Mouse (Mus musculus): ENCODE data around the gene Ispd. TPM values are rescaled to one million over a fixed set of nuclear protein-coding genes. Genes with fewer than 3 reads are reported as not detected.

Gene Ispd
- total RNA-seq, 2 experiments from 2014 or later, result 3.4 to 3.8 TPM

DNA sequence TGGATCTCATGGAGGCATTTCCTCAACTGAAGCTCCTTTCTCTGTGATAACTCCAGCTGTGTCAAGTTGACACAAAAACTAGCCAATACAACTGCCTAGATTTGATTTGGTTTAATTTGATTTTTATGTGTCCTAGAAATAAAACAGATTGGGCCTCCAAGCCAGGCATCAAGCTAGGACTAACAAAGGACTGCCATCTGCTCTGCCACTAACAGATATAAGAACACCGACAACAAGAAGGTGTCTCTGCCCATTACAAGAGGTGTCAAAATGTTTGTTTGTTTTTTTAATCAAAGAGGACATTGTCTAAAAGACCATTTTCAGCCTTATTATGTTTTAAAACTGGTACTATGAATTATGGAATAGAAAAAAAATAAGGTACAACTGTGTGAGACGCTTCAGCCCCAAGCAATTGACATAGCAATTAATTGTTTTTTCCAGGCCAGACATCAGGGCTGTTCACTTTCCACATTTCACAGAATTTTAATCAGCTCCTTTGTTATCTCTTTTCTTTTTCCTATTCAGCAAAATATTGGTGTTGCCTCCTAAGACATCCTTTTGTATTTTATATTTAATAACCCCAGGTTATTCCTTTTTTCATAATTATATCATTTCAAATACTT lies 299.7 kb downstream of the Ispd start:
- no peak for DNase-seq
- intact Hi-C loops (cut with DNase I), result no loop called here

DNA sequence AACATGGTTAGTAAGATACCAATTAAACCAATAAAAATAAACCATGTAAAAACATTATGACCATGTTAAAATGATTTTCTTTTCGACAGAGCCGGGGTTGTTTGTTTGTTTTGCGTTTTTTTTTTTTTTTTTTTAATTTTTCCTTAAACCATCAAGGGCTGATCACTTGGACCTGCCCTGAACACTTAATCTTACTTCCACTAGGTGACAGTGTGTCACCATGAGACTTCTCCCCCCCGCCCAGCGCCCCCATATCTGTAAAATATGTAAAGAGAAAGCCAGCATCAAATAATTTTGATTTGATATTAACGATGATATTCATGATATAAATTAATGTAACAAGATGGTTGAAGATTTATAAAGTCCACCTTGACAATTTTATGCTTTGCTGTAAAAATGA lies 300.5 kb downstream of the Ispd start:
- intact Hi-C loops (cut with DNase I), result no loop called here

DNA sequence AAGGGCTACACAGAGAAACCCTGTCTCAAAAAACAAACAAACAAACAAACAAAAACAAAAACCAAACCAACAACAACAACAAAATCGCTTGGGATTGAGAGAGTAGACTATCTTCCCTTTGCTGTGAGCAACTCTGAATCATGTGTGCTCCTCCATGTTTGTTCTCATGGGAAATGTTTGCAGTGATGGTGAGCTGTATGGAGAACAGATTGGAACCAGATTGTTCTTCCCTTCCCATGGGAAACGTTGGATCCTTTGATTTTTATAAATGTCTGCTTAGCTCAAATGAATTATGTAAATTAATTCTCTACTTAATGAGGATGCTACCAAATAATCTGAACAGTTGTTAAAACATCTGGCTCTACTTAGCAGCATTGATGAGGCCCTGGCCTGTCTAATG lies 312.8 kb downstream of the Ispd start:
- no peak for DNase-seq
- intact Hi-C loops (cut with DNase I), result no loop called here

More for the DNA sequence above, 300.5 kb downstream of the Ispd start:
- DNase-seq, result no peak

DNA sequence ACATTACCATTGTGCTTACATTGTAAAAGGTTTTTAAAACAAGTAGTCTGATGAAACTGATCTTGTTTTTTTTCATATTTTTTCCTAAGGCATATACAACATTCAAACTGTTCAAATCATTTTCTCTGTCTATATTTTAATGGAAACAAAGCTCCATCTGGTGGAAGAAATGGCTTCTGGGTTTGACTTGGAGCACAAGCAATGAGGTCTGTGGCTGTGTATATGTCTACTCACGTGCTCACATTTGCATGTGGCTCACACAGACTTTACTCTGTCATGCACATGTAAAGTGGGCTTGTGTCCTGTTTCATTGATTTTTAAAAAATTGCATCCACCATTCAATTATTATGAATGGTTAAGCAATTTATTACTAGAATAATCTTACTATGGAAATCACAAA lies 323.1 kb downstream of the Ispd start:
- no peak for DNase-seq
- intact Hi-C loops (cut with DNase I), result no loop called here

DNA sequence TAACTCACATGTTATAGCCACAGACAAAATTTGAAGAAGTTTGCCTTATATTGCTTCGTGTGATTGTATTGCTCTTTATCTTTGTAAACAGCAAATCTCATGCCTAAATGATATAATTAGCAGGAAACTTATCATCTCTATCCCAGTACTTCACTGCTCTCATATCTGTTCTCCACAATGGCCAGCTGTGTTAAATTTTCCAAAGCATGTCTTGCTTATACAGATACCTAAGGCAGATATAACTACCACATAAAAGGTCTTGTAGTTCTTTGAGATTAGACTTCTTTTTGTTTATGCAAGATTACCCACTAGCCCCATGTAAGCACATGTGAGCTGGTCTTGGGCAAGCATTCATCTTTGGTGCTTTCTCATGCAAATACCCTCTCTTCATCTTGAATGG lies 327.6 kb downstream of the Ispd start:
- intact Hi-C loops (cut with DNase I), result no loop called here
- DNase-seq, result no peak

DNA sequence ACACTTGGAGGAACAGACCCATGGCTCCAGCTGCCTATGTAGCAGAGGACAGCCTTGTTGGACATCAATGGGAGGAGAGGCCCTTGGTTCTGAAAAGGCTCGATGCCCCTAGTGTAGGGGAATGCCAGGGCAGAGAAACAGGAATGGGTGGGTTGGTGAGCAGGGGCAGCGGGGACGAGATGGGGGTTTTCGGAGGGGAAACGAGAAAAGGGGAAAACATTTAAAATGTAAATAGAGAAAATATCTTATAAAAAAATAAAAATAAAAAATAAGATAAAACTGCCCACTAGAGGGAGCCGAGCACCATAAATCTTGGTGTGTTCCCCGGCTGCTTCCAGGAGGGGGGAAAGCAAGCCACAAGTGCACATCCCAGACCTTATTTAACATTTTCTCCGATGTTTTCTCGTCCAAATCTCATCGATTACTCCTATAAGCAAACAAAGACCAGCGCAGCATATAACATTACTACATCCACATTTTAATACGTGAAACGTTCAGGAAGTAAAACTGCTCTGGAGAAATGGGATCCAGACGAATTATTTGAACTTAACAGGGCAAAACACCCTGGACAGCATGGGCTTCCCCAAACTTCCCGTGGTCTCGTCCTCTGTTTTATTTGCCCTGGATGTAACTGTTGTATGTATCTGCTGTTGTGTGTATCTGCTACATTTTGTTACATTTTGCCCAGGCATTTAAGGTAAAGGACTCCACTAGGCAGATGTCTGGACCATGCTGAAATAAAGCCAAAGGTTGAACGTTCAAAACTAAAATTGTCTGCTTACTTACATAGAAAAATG lies 332.8 kb downstream of the Ispd start:
- intact Hi-C loops (cut with DNase I), result loop anchor here (5.0 to 10.0 kb wide), 2 partner anchors 471 to 738 kb away; no protein-coding TSS in a partner anchor
- peak in 1 of 2 experiments; percentile 22 for DNase-seq

DNA sequence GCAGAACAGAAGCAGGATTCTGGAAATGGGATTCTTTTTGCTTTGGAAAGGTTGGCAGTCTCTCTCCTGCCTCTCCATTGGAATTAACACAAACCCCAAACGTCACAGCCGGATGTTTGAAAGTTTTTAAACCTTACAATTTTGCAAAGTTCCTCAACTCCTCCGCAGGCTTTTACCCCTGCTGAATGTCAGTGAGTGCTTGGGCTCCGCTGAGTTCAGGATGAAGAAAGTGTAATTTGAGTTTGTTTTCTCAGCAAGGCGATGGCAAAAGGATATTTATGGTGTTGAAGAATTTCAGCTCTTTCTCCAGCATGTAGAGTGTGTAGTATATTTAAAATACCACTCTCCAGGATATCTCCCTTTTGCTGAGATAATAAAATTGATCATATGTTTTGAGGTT lies 336.3 kb downstream of the Ispd start:
- intact Hi-C loops (cut with DNase I), result loop anchor here (5.0 to 10.0 kb wide), 2 partner anchors 390 to 467 kb away; partner anchors contain the start of gene Meox2

DNA sequence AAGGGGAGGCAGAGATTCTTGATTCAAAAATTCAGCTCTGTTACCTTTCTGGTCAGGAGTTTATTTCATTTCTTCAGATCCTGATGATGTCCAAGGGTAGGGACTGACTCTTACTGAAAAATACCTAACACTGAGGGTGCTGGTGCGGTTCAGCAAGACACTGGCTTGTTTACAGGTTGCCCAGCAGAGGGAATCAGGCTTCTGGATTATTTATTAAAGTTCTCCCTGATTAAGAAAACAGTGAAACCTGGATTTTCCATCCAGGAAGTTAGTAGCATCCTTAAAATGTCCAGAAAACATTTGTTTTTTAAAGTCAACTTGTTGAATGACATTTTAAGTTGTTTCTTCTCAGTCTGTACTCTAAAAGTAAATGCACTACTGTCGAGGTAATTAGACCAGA lies 337.2 kb downstream of the Ispd start:
- intact Hi-C loops (cut with DNase I), result loop anchor here (5.0 to 10.0 kb wide), 2 partner anchors 389 to 466 kb away; partner anchors contain the start of gene Meox2
- no peak for DNase-seq

More for the DNA sequence above, 336.3 kb downstream of the Ispd start:
- no peak for DNase-seq

DNA sequence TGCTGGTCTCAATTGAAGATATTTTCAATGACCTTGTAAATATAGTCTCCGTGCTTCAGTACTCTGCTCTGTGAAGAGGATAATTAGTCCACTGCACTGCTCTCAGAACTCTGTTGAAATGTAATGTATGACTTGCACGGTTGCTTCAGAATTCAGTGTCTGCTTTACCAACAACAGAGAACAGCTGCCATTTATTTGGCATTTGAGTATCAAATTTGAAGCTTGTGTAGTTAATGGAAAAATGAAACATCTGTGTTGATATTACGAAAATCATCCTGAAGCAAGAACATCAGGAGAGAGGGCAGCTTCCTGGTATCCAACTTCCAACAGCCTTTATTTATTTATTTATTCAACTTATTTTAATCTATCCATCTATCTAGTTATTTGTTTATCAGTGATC lies 337.8 kb downstream of the Ispd start:
- intact Hi-C loops (cut with DNase I), result loop anchor here (5.0 to 10.0 kb wide), 2 partner anchors 388 to 466 kb away; partner anchors contain the start of gene Meox2
- no peak for DNase-seq

DNA sequence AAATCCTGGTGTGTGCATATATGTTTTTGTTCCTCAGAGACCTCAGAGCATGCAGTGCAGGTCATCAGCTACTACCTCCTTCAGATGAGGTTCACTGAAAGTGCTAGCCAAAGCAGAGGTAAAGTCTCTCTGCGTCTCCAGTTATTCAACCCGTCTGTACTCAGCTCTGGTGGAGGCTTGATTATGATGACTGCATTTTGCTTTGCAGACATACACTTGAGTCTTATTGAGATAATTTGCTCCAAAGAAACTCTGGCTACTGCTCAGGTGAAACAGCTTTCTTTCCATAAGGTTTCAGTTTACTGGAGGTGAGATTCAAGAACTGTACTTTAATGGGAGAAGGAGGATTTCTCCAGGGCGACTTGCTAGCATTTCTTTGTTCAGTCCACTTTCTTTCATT lies 339.5 kb downstream of the Ispd start:
- no peak for DNase-seq
- intact Hi-C loops (cut with DNase I), result loop anchor here (10.0 kb wide), 1 partner anchor 294 kb away; no protein-coding TSS in a partner anchor

DNA sequence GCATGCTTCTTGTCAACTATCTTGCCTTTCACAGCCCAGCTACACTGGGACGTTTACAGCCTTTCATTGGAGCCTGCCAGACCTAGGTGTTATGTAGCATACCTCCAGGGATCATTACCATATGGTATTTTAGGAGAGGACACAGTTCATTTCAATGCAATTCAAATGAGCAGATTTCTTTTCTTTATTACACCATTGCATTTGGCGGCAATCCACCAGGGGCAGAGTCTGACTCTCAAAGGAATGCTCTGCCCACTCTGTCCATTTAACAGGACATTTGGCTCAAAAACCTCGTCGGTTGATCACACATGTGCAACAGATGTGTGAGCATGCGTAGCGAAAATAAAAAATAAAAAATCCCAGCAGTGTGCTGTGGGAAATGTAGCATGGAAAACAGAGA lies 340.0 kb downstream of the Ispd start:
- intact Hi-C loops (cut with DNase I), result loop anchor here (10.0 kb wide), 1 partner anchor 294 kb away; no protein-coding TSS in a partner anchor
- peak in 1 of 2 experiments; percentile 7 for DNase-seq

DNA sequence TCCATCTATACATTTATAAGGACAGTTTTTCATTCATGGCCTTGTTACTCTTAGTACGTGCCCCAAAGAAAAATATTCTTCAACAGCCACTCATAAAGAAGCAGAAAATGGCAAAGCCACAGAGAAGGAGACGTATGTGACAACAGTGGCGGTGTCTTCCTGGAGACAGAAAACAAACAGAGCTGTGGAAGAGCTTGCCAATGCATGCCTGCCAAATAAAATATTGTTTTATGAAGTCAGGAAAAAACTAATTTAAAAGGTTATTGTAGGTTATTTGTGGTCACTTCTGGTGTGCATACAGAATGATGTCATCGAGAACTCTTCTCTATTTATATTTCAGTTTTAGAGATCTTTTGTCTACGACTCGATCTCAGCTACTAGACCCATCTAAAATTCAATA lies 341.5 kb downstream of the Ispd start:
- intact Hi-C loops (cut with DNase I), result loop anchor here (10.0 kb wide), 1 partner anchor 292 kb away; no protein-coding TSS in a partner anchor

DNA sequence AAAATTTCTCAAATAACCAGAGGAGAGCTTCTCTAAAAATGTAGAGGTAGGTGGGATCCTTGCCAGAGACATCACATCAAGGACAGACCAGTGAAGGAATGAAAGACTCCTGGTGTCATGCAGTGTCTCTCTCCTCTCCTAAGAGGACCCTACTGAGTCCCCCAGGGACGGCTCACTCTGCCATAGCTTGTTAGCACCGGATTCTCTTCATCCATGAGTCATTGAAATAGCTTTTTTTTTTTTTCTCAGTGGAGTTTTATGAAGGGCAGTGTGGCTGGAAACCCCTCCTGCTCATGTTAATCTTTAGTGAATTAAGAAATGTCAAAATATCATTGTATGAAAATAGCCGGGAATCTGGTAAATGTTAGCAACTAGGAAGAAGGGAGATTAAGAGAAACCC lies 342.1 kb downstream of the Ispd start:
- intact Hi-C loops (cut with DNase I), result loop anchor here (10.0 kb wide), 1 partner anchor 291 kb away; no protein-coding TSS in a partner anchor
- no peak for DNase-seq

More for the DNA sequence above, 341.5 kb downstream of the Ispd start:
- DNase-seq, result no peak

DNA sequence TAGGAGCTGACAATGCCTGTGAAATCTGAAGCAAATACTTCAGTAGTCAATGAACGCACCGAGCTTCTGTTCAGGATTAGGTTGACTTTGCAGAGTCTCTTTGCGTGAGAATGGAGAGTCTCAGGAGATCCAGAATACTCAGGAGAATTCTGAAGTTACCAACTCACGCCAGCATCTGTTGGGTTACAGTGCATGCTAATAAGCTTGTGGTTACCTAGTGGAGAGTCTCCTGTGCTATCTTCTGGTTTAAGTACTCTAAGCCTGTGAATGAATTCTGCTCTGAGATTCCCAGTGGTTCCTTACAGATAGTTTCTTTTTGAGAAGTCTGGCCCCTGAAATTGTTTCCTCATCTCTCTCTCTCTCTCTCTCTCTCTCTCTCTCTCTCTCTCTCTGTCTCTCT lies 343.0 kb downstream of the Ispd start:
- DNase-seq, result no peak
- intact Hi-C loops (cut with DNase I), result loop anchor here (10.0 kb wide), 1 partner anchor 291 kb away; no protein-coding TSS in a partner anchor

DNA sequence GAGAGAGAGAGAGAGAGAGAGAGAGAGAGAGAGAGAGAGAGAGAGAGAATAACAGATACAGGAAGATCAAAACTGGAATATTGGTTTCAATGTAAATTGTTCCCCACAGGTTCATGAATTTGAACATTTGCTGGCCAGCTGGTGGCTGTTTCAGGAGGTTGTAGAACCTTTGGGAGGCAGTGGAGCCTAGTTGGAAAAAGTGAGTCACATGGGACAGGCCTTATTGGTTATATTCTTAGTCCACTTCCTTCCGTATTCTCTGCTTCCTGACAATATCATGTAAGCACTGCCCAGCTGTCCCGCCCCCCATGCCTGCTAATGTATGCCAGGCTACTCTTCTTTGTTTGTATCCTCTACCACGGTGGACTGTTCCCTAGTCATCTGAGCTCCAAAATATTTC lies 344.0 kb downstream of the Ispd start:
- intact Hi-C loops (cut with DNase I), result loop anchor here (10.0 kb wide), 1 partner anchor 290 kb away; no protein-coding TSS in a partner anchor

DNA sequence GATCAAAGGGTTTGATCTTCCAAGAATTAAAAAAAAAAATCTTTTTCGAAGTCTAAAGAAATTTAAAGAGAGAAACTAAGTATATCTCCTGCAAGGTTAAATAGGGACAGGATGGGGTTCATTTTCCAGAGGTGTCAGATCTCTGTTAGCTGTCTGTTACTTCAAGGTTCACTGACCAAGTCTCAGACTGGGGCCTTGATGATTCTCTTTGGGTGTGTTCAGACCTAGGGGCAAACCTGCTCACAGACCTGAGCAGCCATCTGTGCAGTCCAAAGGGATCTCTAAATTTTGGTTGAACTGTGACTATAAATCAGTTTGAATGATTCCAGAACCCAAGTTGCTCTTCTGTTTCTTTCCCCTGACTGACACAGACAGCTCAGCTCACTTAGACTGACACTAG lies 344.8 kb downstream of the Ispd start:
- no peak for DNase-seq
- intact Hi-C loops (cut with DNase I), result loop anchor here (10.0 kb wide), 1 partner anchor 289 kb away; no protein-coding TSS in a partner anchor

More for the DNA sequence above, 344.0 kb downstream of the Ispd start:
- DNase-seq, result no peak

DNA sequence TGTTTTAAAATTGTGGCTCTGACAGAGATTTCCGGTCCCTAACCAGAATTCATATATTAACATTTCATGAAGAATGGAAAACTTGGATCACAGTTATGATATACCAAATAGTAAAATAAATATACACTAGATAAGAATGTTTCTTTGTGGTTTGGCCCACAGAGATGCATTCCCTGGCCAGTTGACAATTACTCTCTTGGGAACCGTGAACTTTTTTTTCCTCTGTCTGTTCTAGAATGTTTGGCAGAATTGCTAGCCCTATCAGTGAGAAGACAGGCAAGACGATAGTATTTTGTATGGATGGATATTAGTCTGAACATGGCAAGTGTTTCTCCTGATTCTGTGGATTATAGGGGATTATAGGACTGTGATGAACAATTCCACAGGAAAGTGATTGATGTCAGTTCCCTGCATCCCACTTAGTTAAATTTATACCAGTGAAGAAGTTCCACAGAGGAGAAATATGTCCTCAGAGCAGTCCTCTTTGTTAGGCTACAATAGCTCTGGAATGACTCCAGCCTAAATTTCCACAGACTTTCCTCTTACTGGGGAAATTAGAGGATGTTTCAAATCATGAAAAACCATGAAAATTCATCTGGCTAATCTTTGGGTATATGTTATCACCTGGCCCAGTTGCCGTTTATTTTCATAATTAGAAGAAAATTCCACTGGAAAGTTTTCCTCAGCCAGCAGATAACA lies 352.6 kb downstream of the Ispd start:
- no peak for DNase-seq
- intact Hi-C loops (cut with DNase I), result loop anchor here (2.0 kb wide), 1 partner anchor 19 kb away; no protein-coding TSS in a partner anchor

Data from gastrocnemius, postnatal 36 days (tissue).